Mouse (Mus musculus) common myeloid progenitor, adult 5-6 weeks (primary cell): Measurements from ENCODE around the gene Ehbp1. TPM values are rescaled to one million over a fixed set of nuclear protein-coding genes. Genes with fewer than 3 reads are reported as not detected.

Experiments used
- ATAC-seq: replicated peaks from 2 replicates; pipeline ENCODE4 v1.8.0; 2016; ENCODE audit warnings: low read depth, mild to moderate bottlenecking, moderate TSS enrichment, inconsistent platforms; ENCODE audit not compliant: poor library complexity, severe bottlenecking
- total RNA-seq: library from RNA; stranded (forward); fragments of 200-1000, 187-1606 nt; gene quantifications from 2 replicates; pipeline ENCODE4 v1.2.3, GENCODE M21; 2017

Ehbp1 gene
- total RNA-seq, 1 experiment from 2014 or later: 7.1 TPM

DNA sequence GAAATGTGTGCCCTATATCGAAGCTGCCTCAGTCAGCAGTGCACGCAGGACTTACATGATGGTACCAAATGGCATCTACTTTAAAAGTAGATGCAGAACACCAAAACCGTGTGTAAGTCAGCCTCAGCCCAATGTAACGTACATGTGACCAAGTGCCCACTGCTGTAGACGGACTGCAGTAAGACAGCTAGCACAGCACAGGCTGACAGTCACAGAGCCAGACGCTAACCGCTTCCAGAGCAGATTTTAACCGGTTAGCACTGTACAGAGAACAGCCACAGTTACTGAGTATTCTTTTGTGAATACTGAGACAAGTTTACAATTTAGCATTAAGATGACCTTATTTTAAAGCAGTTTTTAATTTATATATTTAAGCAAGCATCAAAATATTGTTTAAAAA, 141.0 kb downstream of the Ehbp1 start:
- ATAC-seq: no peak

DNA sequence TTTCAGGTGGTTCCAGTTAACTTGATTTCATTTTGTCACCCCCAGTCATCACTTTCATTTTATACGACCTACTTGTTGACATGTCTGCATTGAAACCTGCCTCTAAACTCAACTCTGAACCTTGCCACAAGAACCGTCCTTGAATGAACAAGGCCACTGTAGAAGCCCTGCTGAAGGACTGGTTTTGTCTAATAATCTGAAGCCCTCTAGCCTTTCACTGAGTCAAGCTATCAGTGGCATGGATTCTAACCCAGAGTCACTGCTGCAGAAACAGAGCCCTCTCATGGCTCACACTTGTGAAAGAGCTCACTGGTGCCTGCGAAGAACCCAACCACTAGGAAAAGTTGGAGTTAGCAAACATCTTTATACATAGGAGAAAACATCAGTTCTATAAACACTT, 142.2 kb downstream of the Ehbp1 start:
- no peak for ATAC-seq

DNA sequence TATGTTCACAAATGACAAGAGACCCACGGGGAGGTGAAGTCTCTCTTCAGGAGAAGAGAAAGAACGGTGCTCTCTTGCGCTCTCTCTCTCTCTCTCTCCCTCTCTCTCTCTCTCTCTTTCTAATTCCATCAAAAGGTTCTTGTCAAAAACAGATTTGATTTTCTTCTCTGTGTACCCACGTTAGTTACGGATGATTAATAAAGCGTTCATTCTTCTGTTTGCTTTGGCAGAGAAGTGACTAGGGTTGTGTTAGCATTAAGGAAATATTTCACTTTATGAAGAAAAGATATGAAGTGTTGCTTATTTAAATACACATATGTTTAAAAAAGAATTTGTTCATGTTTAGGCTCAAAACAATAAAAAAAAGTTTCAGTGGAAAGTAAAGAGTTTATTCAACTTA, 143.7 kb downstream of the Ehbp1 start:
- no peak for ATAC-seq

DNA sequence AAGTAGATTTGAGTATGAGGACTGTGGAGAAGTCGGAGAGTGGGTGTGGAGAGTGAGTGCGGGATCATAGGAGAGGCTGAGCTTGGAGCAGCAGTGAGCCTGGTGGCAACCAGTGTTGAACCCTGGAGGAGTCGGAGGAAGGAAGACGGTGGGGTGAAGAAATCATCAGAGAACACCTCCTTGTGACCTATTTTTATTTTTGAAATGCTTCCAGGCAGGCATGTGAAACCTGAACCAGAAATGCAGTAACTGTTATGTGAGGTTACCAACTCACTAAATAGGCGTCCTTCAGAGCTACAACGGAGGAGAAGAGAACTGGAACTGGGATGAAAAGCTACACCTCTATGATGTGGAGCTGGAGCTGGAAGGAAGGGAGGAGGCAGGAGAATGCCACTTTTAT, 144.2 kb downstream of the Ehbp1 start:
- no peak for ATAC-seq

DNA sequence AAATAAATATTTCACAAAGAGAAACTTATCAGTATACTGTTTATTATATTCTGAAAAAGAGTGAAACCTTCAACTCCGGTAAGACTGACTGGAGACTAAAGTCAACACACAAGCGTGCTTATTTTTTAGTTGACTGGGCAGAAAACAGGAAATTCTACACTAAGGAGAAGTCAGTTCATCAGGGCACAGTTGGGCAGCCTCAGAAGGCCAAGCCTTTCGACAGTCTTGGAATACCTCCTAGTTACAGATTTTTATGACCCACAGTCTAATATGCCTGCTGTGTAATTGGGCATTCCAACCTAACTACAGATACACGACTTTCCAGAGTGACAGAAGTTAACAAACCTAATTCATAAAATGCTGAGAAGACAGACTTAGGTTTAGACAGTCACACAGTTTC, 145.3 kb downstream of the Ehbp1 start:
- ATAC-seq: no peak

DNA sequence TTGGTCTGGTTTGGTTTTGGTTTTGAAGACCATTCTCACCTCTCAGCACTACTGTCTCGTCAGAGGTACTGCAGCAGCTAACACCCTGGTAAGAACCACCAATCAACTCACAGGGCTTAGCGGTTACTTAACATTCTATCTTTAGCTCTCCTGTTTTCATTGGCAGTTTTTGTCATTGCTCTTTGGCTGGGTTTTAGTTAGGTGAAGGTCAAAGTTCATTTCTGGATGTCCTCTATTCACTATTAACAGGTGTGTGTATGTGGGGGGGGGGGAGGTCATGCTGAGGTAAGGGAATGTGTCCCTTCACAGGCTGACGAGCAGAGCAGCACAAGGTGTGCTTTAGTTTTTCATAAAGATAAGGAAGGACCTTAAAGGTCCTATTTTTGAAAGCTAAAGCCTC, 147.5 kb downstream of the Ehbp1 start:
- no peak for ATAC-seq

DNA sequence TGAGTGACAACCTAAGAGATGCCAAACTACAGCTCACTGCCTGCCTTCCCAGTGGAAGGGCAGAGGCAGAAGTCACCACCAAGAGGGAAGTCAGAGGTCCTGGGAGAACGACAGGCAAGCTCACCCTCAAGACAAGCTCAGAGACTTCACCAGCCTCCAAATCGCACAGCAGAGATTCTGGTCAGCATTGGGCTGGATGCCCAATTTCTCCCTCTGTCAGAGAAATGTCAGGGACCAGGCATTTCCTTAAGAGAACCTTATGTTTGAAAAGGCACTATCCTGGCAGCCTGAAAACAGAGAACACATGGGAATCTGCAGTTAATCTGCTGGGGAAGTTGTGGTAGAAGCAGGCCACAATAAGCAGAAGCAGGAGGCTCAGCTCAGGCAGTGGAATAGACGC, 151.5 kb downstream of the Ehbp1 start:
- ATAC-seq: 0 out of 2 replicates have a peak, but pooled peaks have one; percentile 32

DNA sequence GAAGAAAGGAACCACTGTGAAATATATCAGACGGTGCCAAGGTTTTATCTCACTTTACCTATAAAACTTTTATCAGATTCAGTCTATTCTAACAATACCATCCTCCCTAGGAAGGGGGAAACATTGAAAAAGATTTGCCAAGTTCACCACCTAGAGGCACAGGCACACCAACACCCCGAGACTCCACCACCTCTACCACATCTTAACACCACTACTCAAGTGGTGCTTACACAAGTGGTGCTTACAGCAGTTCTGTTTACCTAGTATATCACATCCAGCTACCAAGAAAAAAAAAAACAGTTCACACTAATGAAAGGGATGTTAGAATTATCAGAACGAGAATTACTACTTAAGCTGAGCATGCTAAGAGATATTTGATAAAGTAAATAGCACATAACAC, 152.1 kb downstream of the Ehbp1 start:
- ATAC-seq: no peak

DNA sequence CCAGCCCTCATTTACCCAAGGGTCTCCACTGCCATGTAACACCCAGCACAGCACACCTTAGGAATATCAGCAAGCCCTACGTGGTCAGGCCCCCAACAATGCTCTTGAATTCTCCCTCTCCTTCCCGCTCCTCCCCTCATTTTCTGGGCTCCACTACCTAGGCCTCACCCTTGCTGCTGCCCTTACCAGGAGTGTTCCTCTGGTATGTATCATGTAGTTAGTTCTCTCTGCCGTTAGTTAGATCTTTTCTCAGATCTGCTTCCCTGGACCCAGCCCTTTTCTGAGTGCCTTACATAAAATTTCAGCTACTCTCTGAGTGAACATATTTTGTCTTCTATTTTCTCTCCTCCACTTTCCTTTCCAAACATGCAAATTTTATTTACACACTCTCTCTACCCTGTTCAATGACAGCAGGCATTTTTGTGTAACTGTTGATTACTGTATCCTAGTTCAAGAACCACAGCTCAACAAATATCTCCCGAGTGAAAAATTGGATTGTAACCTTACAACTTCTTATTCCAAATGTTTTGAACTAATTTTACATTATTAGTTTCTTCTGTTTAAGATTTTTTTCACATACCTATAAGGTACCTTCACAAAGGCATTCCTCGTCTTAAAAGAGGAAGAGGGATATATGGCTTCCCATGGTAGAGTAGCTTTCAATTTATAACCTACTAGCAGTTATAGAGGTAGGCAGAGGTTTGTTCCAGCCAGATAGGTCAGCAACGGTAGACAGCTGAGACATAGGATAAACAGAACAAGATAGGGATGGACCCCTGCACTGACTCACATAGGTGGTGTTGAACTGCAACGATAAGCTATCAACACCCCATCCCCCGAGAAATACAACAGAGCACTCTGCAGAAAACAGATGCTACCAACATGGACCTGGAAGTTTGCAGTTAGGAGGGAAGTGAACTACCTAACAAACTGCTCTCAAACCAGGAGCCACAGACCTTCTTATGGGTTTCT, 160.3 kb downstream of the Ehbp1 start:
- no peak for ATAC-seq

DNA sequence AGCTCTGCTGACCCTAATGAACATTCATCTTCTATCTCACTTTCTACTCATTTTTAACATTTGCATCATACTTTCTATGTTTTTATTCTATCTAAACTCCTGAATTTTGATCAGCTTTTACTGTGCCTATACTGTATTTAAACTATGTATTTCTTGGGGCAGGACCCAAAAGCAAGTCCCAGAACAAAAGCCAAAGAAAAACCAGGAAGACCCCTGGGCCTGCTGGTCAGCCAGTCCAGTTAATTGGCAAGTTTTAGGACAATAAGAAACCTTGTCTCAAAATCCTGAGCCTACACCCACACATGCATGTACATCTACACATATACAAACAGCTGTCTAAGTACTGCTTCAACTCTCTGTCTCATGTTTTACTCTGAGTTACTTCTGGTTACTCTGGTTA, 161.9 kb downstream of the Ehbp1 start:
- ATAC-seq: no peak

DNA sequence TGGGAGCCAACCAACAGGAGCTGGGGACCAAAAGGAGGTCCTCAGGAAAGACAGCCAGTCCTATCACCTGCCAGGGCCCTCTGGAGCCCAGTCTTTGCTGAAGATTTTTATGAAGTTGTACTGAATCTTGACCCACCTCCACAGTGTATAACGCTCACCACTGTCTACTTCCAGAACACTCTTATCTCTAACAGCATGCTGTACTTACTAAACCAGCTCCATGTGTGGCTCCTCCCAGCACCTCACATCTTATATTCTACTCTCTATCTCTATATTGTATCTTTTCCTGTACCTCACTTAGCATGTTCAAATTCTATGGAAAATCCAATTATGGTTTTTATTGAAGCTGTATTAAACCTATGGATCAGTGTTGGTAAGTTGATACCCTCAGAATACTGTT, 163.5 kb downstream of the Ehbp1 start:
- ATAC-seq: peak; percentile 77

DNA sequence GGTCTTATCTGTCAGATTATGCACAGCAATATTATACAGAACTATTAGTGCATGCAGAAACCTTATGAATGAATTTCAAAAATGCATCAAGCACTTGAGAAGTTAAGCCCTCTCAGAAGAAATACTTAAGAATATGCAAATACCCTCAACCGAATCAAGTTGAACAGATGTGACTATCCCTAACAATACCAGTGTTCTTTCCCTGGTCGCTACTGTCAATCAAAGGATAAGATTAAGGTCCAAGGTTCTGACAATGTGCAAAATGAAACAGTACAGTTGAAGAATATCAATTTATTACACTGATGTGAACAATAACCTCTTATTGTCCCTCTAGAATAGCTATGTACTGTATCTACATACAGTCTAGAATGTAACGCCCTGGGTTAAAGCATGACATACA, 167.8 kb downstream of the Ehbp1 start:
- ATAC-seq: no peak

DNA sequence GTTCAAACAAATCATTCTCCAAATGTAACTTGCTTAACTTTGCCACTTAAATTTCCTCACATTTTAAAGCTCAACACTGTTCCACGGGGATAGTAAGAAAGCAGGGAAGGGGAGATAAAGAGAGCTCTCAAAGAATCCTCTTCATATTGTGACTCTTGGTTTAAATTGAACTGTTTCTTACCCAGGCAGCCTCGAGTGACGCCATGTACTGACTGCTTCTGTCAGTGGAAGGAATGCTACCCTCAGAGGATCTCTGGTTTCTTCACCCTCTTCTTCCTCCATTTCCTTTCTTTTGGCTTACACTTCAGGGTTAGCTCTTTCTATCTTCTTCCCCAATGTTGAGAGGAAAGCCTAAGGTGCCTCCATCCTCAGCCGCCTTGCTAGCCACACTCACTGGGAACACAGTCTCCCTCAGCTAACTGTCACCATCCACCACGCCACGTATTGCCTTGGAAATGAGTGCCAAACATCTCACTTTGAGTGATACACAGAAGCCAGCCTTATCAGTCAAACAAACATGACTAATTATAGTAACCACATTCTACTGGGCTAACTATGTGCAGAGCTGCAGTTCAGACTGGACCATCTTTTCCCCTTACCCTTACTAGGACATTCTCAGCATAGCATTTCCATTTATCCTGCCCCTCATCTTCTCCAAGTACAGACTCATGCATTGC, 171.0 kb downstream of the Ehbp1 start:
- peak; percentile 36; the same call in 1 of the 2 replicates for ATAC-seq

DNA sequence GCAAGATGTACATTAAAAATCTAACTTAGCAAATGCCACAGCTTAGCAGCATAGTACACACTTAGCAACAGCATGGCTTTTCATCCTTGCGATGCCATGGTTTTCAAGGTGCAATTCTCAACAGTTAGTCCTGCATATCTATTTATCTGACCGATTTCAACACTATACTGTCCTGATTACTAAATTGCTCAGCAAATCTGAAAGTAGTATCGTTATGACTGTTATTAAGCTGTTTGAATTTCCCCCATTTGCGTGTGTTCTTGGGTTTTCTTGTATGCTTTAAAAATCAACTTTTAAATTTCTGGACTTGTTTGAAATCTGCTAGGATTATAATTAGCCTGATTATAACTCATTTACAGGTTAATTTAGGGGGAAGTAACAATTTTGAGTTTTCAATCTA, 184.2 kb downstream of the Ehbp1 start:
- ATAC-seq: no peak

DNA sequence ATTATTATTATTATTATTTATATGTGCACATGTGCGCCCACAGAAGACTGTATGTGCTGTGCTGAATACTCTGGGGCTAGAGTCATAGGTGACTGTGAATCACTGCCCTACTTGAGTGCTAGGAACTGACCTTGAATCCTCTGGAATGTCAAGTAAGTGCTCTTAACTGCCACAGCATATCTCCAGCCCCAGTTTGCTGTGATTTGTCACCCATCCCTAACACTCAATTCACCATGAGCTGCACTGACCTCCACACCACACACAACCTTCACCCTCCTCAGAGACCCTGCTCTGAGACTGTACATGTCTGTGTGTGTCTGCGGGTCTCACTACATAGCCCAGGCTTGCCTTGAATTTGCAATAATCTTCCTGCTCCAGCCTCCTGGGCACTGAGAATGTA, 185.9 kb downstream of the Ehbp1 start:
- no peak for ATAC-seq

DNA sequence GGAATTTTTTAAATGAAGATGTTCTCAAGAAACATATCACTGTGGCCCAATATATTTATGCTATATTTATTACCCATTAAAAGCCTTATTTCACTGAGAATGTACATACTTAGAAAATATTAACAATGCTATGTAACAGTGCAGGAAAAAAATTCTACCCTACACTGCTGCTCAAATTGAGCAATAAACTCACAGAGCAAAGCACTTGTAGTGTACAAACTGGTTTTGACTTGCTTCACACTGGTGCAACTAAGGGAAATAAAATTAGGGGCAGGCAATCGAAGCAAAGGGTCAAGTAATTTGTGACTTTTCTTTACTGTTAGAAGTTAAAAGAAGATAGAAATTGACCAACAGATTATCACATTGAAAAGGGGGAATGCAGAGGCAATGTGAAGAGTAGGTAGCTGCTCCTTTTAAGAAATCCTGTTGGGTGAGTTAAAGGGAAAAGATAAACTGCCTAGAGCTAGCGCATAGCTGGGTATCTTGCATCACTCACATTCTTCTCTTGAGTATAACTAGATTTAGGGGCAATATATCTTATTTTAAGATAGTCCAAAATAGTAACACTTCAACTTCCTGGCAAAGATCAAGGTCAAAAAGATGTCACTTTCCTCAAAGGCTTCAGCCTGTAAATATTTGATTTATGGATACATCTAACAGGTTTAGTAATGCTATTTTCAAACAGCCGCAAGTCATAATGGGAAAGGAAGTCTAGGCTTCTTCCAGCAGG, 186.6 kb downstream of the Ehbp1 start:
- no peak for ATAC-seq

DNA sequence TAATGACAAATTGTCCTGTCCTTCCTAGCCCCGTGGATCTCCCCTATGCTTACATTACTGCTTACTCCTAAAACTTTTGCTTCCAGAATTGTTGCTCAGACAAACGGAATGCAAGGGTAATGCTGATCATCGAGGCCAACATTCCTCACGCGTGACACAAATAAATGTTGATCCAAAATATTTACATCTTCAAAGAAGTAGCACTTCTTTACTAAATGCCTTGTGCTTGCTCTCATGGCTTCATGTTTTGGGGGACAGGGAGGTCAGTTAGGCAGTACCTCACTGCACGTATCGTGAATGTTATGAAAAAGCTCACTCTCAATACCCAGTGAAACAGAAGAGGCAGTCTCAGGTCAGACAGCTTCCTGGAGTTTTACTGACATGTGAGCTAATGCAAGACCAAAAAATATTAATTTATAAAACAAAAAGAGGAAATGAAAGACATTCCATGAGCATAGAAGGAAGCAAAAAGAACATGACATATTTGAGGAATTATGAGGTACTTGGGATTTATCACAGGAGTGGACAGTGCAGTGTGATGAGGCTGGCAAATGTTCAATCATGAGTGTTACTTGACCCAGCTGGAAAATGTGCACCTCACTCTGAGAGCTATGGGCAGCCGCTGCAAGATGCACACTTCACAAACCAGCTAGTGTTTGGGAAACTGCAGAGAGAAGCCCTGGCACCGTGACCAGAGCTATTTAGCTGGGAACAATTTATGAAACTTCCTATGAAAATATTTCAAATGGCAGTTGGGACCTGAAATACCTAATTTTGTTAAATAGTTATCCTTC, 187.4 kb downstream of the Ehbp1 start:
- no peak for ATAC-seq

DNA sequence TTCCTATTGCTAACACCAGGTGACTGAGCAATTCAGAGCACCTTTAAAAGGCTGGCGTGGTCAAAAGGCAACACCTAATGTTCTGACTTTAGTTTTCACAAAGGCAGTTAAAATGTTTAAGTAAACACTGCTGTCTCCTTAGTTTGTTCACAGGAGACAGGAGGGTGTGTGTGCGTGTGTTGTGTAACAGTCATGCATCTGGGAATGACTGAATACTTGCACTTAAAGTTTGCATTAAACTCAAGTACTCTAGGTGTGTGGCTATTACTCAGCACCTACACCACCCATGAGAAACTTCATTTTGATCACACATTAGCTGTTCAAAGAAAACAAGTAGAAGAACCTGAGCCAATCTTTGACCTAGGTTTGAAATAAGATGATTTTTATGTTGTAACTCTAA, 201.4 kb downstream of the Ehbp1 start:
- no peak for ATAC-seq

DNA sequence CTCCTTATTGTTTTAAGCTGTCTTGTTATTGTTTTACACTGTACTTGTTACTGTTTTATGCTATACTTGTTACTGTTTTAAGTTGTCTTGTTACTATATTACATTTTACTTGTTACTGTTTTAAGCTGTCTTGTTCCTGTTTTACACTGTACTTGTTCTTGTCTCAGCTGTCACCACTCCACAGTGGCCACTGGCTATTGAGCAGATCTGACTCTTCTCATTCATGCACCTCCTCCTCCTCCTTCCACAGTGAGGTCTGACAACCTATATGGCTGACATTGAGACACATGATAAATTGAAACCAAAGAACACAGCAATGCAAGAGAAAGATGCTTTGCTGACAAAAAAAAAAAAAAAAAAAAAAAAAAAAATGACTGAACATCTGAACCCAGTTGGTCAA, 203.6 kb downstream of the Ehbp1 start:
- no peak for ATAC-seq

DNA sequence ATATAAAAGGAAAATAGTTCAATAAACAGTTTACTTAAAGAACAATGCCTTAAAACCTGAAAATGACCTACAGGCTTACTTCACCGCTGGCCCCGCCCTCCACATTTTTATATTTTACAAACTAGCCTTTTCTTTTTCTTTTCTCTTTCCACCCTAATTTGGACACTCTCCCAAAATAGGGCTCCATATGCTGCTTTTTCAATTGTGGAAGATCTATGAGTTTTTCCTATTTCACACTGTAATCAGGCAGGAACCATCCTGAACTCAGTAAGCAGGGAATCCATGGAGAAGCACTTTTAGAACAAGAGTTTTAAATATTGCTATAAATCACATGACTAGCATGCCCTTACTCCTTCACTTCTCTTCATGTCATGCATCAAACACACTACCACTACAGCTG, 216.9 kb downstream of the Ehbp1 start:
- ATAC-seq: no peak
